Mouse (Mus musculus) neural tube, embryonic 14.5 days (tissue): ENCODE results near the gene Reps2. TPM values are rescaled to one million over a fixed set of nuclear protein-coding genes. Genes with fewer than 3 reads are reported as not detected.

Experiments used
- ATAC-seq: fragments of 200-750 bp; cut with Nextera tagmentation; 2 replicates; pipeline ENCODE4 v1.8.0; 2017; ENCODE audit warnings: low read depth, mild to moderate bottlenecking, moderate TSS enrichment, moderate library complexity
- H3K27ac ChIP-seq: fragments of 300-500 bp; sonication (generic); 2 replicates; pipeline ENCODE4 v1.5.1; 2014; ENCODE audit warnings: low read depth, mild to moderate bottlenecking, control low read depth, low read length, moderate library complexity, mixed read lengths
- H3K27me3 ChIP-seq: fragments of 300-500 bp; sonication (generic); 2 replicates; pipeline ENCODE4 v1.6.1; 2014; ENCODE audit warnings: low read length; ENCODE audit not compliant: control insufficient read depth, insufficient read depth
- H3K36me3 ChIP-seq: fragments of 300-500 bp; sonication (generic); 2 replicates; pipeline ENCODE4 v1.6.1; 2014; ENCODE audit warnings: low read length, mixed read lengths; ENCODE audit not compliant: control insufficient read depth, insufficient read depth
- H3K4me1 ChIP-seq: fragments of 300-500 bp; sonication (generic); 2 replicates; pipeline ENCODE4 v1.6.1; 2014; ENCODE audit warnings: low read length; ENCODE audit not compliant: control insufficient read depth, insufficient read depth
- H3K4me2 ChIP-seq: fragments of 300-500 bp; sonication (generic); 2 replicates; pipeline ENCODE4 v1.6.1; 2014; ENCODE audit warnings: mild to moderate bottlenecking, low read depth, low read length, control low read depth
- H3K4me3 ChIP-seq: fragments of 300-500 bp; sonication (generic); 2 replicates; pipeline ENCODE4 v1.5.1; 2014; ENCODE audit warnings: low read depth, low read length, control low read depth, mixed read lengths
- H3K9ac ChIP-seq: fragments of 300-500 bp; sonication (generic); replicated peaks from 2 replicates; pipeline ENCODE4 v1.6.1; 2014; ENCODE audit warnings: low read depth, mild to moderate bottlenecking, control low read depth, low read length, mixed read lengths
- H3K9me3 ChIP-seq: fragments of 300-500 bp; sonication (generic); 2 replicates; pipeline ENCODE4 v1.6.1; 2016; ENCODE audit warnings: low read length; ENCODE audit not compliant: control insufficient read depth
- WGBS: fragments of 180-500 bp; shearing (Covaris S2); extraction: QIAGEN DNeasy Blood & Tissue Kit; methylation state at CpG from one replicate; pipeline ENCODE4 v1.1.7; 2014; 5-methylcytosine and 5-hydroxymethylcytosine counted together
- polyA plus RNA-seq: library from polyadenylated mRNA; unstranded; fragments of >200 nt; fragmentation: Nextera tagmentation; extraction: Ambion mirVana; gene quantifications from 2 replicates; pipeline ENCODE4 v1.2.1, GENCODE M21; 2014

Reps2 gene
- polyA plus RNA-seq, 1 experiment from 2014 or later, result 4.0 TPM

- no peaks in the 10 kb centered on the region for H3K4me1 ChIP-seq
- no peak overlapping the region for H3K4me3 ChIP-seq
- H3K27ac ChIP-seq, result no peak overlapping the region
- no peak overlapping the region for H3K9ac ChIP-seq
- no peaks in the 10 kb centered on the region for H3K36me3 ChIP-seq
- H3K4me2 ChIP-seq, result no peak overlapping the region
- H3K27me3 ChIP-seq, result no peaks in the 10 kb centered on the region
- H3K9me3 ChIP-seq, result no peaks in the 10 kb centered on the region
- 47% methylated on average over 6 of the region's 6 CpGs for WGBS
- no peak for ATAC-seq
Measured at GRCm38 (mm10) chrX:162556459-162556841, 87.0 kb downstream of the Reps2 start.

GRCm38 (mm10) chrX:162555729-162556458 lies 87.6 kb downstream of the Reps2 start:
- Histone ChIP-seq H3K27ac (no peak overlapping the region), H3K27me3 (no peaks in the 10 kb centered on the region), H3K4me1 (no peaks in the 10 kb centered on the region), H3K9ac (no peak overlapping the region), H3K4me2 (no peak overlapping the region), H3K4me3 (no peak overlapping the region), H3K9me3 (no peaks in the 10 kb centered on the region), H3K36me3 (no peaks in the 10 kb centered on the region)
- ATAC-seq, result no peak
- WGBS, result 67% methylated on average over 1 of the region's 1 CpGs

GRCm38 (mm10) chrX:162554513-162554912 lies 88.9 kb downstream of the Reps2 start:
- H3K9me3 ChIP-seq, result no peaks in the 10 kb centered on the region
- H3K36me3 ChIP-seq, result no peaks in the 10 kb centered on the region
- H3K4me2 ChIP-seq, result no peak overlapping the region
- no peaks in the 10 kb centered on the region for H3K4me1 ChIP-seq
- H3K9ac ChIP-seq, result no peak overlapping the region
- H3K27ac ChIP-seq, result no peak overlapping the region
- H3K4me3 ChIP-seq, result no peak overlapping the region
- ATAC-seq, result no peak
- 58% methylated on average over 3 of the region's 3 CpGs for WGBS
- no peaks in the 10 kb centered on the region for H3K27me3 ChIP-seq

GRCm38 (mm10) chrX:162552383-162552782 lies 91.1 kb downstream of the Reps2 start:
- no peaks in the 10 kb centered on the region for H3K9me3 ChIP-seq
- no peaks in the 10 kb centered on the region for H3K36me3 ChIP-seq
- H3K9ac ChIP-seq, result no peak overlapping the region
- no peak for ATAC-seq
- WGBS, result 47% methylated on average over 8 of the region's 8 CpGs
- no peak overlapping the region for H3K4me3 ChIP-seq
- no peaks in the 10 kb centered on the region for H3K27me3 ChIP-seq
- H3K27ac ChIP-seq, result no peak overlapping the region
- no peak overlapping the region for H3K4me2 ChIP-seq
- no peaks in the 10 kb centered on the region for H3K4me1 ChIP-seq

GRCm38 (mm10) chrX:162545037-162545436 lies 98.4 kb downstream of the Reps2 start:
- Histone ChIP-seq H3K27me3 (no peaks in the 10 kb centered on the region), H3K4me1 (no peaks in the 10 kb centered on the region), H3K27ac (no peak overlapping the region), H3K36me3 (no peaks in the 10 kb centered on the region), H3K4me3 (no peak overlapping the region), H3K4me2 (no peak overlapping the region), H3K9ac (no peak overlapping the region), H3K9me3 (no peaks in the 10 kb centered on the region)
- no peak for ATAC-seq

- Histone ChIP-seq H3K4me1 (no peaks in the 10 kb centered on the region), H3K9me3 (no peaks in the 10 kb centered on the region), H3K9ac (no peak overlapping the region), H3K36me3 (no peaks in the 10 kb centered on the region), H3K27ac (no peak overlapping the region), H3K27me3 (no peaks in the 10 kb centered on the region), H3K4me2 (no peak overlapping the region), H3K4me3 (no peak overlapping the region)
- ATAC-seq, result no peak
- WGBS, result 52% methylated on average over 1 of the region's 1 CpGs
Measured at GRCm38 (mm10) chrX:162542576-162543227, 100.7 kb downstream of the Reps2 start.

GRCm38 (mm10) chrX:162541961-162542360 lies 101.5 kb downstream of the Reps2 start:
- no peak overlapping the region for H3K27ac ChIP-seq
- ATAC-seq, result no peak
- H3K4me3 ChIP-seq, result no peak overlapping the region
- no peak overlapping the region for H3K9ac ChIP-seq
- WGBS, result 96% methylated on average over 1 of the region's 1 CpGs
- H3K9me3 ChIP-seq, result no peaks in the 10 kb centered on the region
- no peak overlapping the region for H3K4me2 ChIP-seq
- H3K36me3 ChIP-seq, result no peaks in the 10 kb centered on the region
- no peaks in the 10 kb centered on the region for H3K4me1 ChIP-seq
- no peaks in the 10 kb centered on the region for H3K27me3 ChIP-seq

- no peak overlapping the region for H3K4me3 ChIP-seq
- ATAC-seq, result no peak
- H3K9ac ChIP-seq, result no peak overlapping the region
- H3K36me3 ChIP-seq, result no peaks in the 10 kb centered on the region
- WGBS, result 95% methylated on average over 2 of the region's 2 CpGs
- no peak overlapping the region for H3K4me2 ChIP-seq
- H3K9me3 ChIP-seq, result no peaks in the 10 kb centered on the region
- H3K4me1 ChIP-seq, result no peaks in the 10 kb centered on the region
- no peaks in the 10 kb centered on the region for H3K27me3 ChIP-seq
- H3K27ac ChIP-seq, result no peak overlapping the region
Measured at GRCm38 (mm10) chrX:162531016-162531415, 112.4 kb downstream of the Reps2 start.

- WGBS, result 30% methylated on average over 2 of the region's 2 CpGs
- H3K4me2 ChIP-seq, result no peak overlapping the region
- H3K36me3 ChIP-seq, result no peaks in the 10 kb centered on the region
- H3K9me3 ChIP-seq, result no peaks in the 10 kb centered on the region
- H3K27me3 ChIP-seq, result no peaks in the 10 kb centered on the region; the same call in 1 of the 2 replicates
- H3K4me1 ChIP-seq, result no peaks in the 10 kb centered on the region
- ATAC-seq, result no peak
- no peak overlapping the region for H3K9ac ChIP-seq
- no peak overlapping the region for H3K27ac ChIP-seq
- no peak overlapping the region for H3K4me3 ChIP-seq
Measured at GRCm38 (mm10) chrX:162527240-162527639, 116.2 kb downstream of the Reps2 start.
